Mouse (Mus musculus): ENCODE measurements at regions not wholly inside any gene's neighbourhood (a gene's known extent, or its start where the extent isn't known, plus 50 kb on each side); places are given as distances from the start of the nearest gene placed in this dataset.

- DNase-seq (ENCODE audit: low read depth, low spot score): no peak
Observed at GRCm38 (mm10) chr13:19523686-19524085, 96.0 kb downstream of the Epdr1 start.

- peak; percentile 16 for DNase-seq (ENCODE audit: low read depth, low spot score)
Observed at GRCm38 (mm10) chr13:19517938-19518777, 101.6 kb downstream of the Epdr1 start.

GRCm38 (mm10) chr13:19514844-19515555, 104.7 kb downstream of the Epdr1 start:
- no peak for DNase-seq (ENCODE audit: low read depth, low spot score)

- DNase-seq (ENCODE audit: low read depth, low spot score): no peak
Observed at GRCm38 (mm10) chr13:19506543-19506942, 110.9 kb upstream of the Stard3nl start.

- DNase-seq (ENCODE audit: low read depth, low spot score): no peak
Observed at GRCm38 (mm10) chr13:19504241-19504640, 108.6 kb upstream of the Stard3nl start.

- no peak for DNase-seq (ENCODE audit: low read depth, low spot score)
Observed at GRCm38 (mm10) chr13:19482198-19482597, 86.6 kb upstream of the Stard3nl start.

- DNase-seq (ENCODE audit: low read depth, low spot score): no peak
Observed at GRCm38 (mm10) chr13:19474041-19474440, 78.4 kb upstream of the Stard3nl start.

GRCm38 (mm10) chr13:19470729-19471128, 75.1 kb upstream of the Stard3nl start:
- DNase-seq (ENCODE audit: low read depth, low spot score): no peak

GRCm38 (mm10) chr13:19466722-19467384, 71.3 kb upstream of the Stard3nl start:
- peak; percentile 36 for DNase-seq (ENCODE audit: low read depth, low spot score)

GRCm38 (mm10) chr13:19462966-19463365, 67.4 kb upstream of the Stard3nl start:
- DNase-seq (ENCODE audit: low read depth, low spot score): no peak

GRCm38 (mm10) chr13:19449387-19449786, 53.8 kb upstream of the Stard3nl start:
- DNase-seq (ENCODE audit: low read depth, low spot score): no peak

Data from skeletal muscle tissue, adult 2 months (tissue).